Mouse (Mus musculus) thymus, postnatal 14 days (tissue): ENCODE data around the gene Crebl2.

Experiments used
- DNase-seq: peaks from one replicate; pipeline ENCODE4 v3.0.0; 2021

The Crebl2 gene

GRCm38 (mm10) chr6:134829786-134830700, at the start of gene Crebl2:
Gene Crebl2 (plus strand): TSS chr6:134830154.
- peak; percentile 98 for DNase-seq

- no peak for DNase-seq
Measured at GRCm38 (mm10) chr6:134781494-134781913, 48.5 kb upstream of the Crebl2 start.

GRCm38 (mm10) chr6:134782900-134783299, 47.1 kb upstream of the Crebl2 start:
- no peak for DNase-seq

GRCm38 (mm10) chr6:134786426-134786825, 43.5 kb upstream of the Crebl2 start:
- DNase-seq: peak; percentile 65

DNA sequence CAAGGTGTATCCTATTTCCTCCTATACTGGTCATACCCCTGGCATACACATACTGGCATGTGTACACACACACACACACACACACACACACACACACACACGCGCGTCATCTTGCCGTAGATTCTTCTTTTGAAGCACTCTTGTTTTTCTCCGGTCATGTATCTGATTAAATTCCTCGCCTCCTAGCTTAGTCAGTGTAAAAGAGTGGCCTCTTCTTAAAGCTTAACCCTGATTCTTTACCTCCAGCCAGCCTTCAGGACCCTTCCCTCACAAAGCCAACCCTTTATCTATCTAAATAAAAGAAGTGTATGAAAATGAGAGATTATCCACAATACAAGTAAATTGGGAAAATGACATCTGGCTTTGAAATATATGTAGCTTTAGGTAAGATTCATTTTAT, 40.9 kb upstream of the Crebl2 start:
- no peak for DNase-seq

- DNase-seq: no peak
Measured at GRCm38 (mm10) chr6:134791251-134792118, 38.5 kb upstream of the Crebl2 start.

DNA sequence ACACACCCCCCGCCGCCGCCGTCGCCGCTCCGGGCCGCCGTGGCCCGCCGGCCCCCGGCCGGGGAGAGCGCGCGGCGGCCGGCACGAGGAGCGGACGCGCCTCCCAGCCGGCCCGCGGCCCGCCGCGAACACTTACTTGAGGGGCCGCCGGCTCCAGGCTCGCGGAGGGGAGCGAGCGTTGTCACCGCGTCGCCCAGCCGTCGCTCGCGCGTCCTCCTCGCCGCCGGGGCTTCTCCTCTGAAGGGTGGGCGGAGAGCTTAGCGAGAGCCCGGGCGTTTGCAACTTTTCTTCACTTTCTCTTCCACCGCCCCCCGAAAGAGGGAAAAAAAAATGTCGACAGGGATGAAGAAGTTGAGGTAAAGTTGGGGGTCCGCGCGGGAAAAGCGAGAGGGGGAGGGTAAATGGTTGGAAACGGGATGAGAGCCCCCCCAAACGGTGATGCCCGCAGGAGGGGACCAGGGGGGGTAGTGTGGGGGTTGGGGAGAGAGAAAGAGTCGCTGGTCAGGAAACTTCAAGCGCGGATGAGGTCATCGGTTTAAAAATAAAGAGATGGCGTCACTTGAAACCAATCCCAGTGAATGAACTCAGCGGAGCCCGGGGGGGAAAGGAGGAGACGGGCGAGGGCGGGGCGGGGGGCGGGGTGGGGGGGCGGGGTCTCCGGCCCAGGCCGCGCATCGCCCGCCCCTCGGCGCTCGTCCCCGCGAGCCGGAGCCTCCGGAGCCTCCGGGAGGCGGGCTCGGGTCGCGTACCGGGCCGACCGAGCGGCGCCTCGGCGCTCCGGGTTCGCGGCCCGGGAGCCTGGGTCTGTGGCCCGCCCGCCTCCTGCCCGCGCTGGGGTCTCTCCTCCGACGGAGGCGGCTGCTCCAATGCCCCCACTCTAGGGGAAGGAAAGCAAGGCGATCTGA, 37.6 kb upstream of the Crebl2 start, which contains the start of gene Dusp16:
Gene Dusp16 (minus strand): TSS at position 485 of the 905 bp plus-strand sequence.
- DNase-seq: peak; percentile 81

GRCm38 (mm10) chr6:134793046-134793806, 36.7 kb upstream of the Crebl2 start:
- no peak for DNase-seq

DNA sequence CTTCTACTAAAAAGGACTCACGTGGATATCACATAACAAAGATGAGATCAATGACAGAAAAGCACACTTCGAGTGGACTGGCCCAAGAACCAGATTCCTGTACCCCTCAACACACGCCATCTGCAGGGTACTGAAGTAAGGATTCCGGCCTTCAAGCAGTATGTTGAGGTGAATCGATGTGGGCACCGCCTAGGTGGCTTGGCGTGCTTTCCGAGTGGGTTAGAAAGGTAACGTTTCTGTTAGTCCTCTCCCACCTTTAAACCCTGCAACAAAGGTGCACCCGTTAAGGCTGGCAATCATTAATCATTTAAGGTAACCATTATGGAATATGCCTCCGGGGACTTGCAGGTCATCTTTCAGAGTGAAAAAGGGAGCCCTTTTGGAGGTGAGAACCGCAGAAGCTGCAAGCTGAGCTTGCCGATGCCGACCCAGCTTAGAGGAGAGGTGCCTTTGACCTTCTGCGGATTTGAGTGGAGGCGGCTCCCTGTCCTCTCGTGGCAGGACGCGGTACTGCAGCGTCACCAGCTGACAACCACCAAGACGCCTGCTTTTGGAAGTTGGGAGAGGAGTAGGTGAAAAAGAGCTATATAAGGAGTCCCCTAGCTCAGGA, 35.9 kb upstream of the Crebl2 start:
- DNase-seq: peak; percentile 87

DNA sequence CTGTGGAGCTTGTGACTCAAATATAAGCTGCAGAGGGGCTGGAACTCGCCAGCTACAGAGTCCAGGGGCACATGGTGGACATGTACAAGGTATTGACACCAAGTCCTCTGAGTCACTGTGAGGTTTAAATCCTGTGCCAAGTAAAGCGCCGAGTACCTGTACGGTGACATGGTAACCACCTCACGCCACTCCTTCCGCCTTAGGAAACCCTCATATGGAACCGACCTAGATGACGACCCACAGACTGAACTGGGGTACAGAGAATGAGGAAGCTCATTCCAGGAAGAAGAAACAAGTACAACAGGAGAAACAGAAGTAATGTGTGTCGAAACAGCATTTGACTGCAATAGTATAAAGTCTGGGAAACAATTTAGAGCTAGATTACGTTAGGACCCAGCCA, 33.7 kb upstream of the Crebl2 start:
- no peak for DNase-seq

- DNase-seq: no peak
Measured at GRCm38 (mm10) chr6:134801483-134801882, 28.5 kb upstream of the Crebl2 start.

- DNase-seq: no peak
Measured at GRCm38 (mm10) chr6:134802641-134803043, 27.3 kb upstream of the Crebl2 start.

DNA sequence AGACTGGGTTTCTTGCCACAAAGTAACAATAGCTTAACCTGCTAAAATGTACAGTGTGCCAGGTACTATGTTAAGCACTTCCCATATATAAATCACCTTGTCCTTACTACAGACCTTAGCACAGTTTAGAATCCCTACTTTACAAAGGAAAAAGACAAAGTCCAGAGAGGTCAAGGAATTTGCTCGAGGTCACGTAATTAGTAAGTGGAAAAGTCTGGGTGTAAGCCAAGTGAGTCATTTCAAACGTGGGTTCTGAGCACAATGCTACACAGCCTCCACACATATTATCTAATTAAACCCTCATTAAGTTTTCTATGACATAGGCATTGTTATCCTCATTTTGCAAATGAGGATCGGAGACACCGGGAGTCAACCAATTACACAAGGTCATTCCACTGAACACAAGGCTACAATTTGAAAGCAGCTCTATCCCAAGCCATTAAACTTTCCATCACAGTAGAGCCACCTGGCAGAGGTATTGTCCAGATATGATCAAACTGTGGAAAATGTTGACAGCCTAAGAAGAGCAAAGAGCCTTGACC, 25.1 kb upstream of the Crebl2 start:
- no peak for DNase-seq

GRCm38 (mm10) chr6:134806130-134806529, 23.8 kb upstream of the Crebl2 start:
- no peak for DNase-seq

GRCm38 (mm10) chr6:134807091-134807490, 22.9 kb upstream of the Crebl2 start:
- DNase-seq: no peak

- no peak for DNase-seq
Measured at GRCm38 (mm10) chr6:134807794-134808193, 22.2 kb upstream of the Crebl2 start.

DNA sequence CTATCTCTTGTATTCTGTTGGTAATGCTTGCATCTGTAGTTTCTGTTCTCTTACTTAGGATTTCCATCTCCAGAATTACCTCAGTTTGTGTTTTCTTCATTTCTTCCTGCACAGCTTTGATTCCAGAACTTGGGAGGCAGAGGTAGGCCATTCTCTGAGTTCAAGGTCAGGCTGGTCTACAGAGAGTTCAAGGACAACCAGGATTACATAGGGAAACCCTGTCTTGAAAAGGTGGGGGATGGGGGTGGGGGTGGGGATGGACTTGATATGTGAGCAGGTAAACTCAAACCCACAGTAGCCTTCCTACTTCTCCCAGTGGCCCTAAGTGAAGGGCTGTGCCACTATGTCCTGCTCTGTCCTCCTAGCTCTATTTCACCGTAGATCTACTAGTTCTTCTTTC, 16.9 kb upstream of the Crebl2 start:
- no peak for DNase-seq

DNA sequence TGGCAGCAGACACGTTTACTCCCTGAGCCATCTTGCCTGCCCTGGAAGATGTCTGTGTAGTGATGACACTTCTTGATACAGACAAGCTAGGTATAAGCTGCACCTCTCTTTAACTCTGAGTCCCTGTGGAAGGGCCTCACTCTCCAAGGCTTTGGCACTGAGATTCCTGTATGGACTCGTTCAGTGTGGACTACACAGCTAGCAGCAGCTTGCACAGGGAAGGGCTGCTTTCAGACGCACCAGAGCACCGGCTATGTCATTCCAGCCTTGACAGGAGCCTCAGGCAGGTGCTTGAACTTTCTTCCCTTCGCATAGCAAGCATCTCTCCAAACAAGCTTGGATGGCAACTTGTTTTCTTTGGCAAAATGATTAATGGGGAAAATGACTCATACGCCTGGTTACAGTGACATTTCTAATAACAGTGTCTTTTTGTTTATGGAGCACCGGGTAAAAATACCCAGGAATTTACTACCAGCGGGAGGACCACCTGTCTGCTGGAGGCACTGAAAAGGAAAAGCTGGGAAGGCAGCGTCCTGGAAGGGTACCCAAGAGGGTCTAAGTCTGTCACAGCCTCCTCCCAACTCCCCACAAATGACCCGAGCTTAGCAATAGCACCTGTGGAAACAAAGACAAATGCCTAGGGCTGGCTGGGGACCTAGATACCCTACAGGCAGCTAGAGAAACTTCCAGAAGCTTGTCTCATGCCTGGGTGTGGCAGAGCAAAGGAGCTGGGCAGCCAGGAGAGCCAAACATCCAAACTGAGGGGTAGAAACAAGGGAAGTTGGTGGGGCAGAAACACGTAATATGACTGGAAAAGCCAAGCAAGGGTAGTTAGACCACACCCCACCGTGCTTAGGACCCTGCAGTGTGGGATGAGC, 12.7 kb upstream of the Crebl2 start:
- DNase-seq: no peak

DNA sequence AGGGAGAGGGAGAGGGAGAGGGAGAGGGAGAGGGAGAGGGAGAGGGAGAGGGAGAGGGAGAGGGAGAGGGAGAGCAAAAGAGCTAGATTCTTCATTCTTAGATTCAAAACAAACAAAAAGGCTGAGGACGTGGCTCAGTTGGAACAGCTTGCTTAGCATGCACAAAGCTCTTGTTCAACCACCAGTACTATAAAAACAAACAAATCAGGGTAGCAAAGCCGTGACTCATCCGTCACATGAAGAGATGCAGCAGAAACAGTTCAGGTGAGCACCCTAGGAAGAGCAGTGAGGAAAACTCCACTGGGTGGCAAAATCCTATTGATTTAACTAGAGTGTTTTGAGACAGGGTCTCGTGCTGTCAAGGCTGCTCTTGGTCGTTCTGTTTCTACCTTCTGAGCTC, 10.2 kb upstream of the Crebl2 start:
- DNase-seq: no peak

DNA sequence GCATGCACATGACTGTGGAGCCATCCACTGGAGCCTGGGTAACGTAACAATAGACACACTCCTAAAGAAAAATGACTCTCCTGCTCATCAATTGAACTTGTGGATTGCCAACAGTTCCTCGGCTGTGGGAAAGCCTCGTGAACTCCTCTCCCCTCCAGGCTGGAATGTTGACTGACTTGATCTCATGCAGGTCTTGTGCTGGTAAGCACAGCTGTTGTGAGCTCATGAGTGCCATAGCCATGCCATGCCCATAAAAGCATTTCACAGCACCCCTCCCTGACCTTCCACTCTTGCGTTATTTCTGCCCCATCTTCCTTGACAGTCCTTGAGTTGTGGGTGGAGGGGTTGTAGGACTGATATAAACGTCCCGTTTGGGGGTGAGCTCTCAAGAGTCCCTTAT, 9.5 kb upstream of the Crebl2 start:
- no peak for DNase-seq
